Mouse (Mus musculus) MEL-GATA-1-ER (cell line): ENCODE measurements around the gene Coro1b.

Experiments used
- DNase-seq: peaks from one replicate; pipeline ENCODE4 v3.0.0-alpha.2; 2012; ENCODE audit warnings: low read depth; ENCODE audit errors: extremely low read depth

Gene Coro1b

GRCm38 (mm10) chr19:4142416-4143173, 5.8 kb upstream of the Coro1b start:
- no peak for DNase-seq

DNA sequence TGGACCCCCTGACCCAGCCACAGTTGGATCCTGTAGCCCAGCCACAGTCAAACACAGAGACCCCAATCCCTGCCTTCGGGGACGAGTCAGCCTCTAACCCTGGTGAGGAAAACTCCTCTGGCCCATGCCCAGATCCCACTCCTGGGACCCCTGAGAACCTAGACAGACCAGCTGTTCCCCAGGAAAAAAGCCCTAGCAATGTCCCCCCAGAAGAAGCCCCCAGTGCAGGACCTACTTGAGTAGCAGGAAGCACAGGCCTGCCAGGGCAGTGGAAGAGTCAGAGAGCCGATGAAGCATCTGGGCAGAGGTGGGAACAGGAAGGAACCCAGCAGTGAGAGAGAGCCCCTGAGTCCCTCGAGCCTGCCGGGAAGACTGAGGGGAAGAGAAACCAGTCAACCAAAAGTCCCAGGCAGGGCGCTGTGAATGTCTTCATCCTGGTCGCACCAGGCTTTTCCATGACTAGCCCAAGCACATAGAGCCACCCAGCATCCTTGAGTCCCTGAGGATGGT, 4.6 kb upstream of the Coro1b start, which contains the start of gene Cabp4:
TSS of gene Cabp4 (minus strand) at position 275 of the 510 bp plus-strand sequence.
- DNase-seq = no peak

- DNase-seq = no peak
Observed at GRCm38 (mm10) chr19:4144550-4145498, 3.6 kb upstream of the Coro1b start.

- DNase-seq = no peak
Observed at GRCm38 (mm10) chr19:4145936-4146335, 2.5 kb upstream of the Coro1b start.

- DNase-seq = no peak
Observed at GRCm38 (mm10) chr19:4146366-4147021, 1.9 kb upstream of the Coro1b start.

- no peak for DNase-seq
Observed at GRCm38 (mm10) chr19:4147022-4147405, 1.4 kb upstream of the Coro1b start.

DNA sequence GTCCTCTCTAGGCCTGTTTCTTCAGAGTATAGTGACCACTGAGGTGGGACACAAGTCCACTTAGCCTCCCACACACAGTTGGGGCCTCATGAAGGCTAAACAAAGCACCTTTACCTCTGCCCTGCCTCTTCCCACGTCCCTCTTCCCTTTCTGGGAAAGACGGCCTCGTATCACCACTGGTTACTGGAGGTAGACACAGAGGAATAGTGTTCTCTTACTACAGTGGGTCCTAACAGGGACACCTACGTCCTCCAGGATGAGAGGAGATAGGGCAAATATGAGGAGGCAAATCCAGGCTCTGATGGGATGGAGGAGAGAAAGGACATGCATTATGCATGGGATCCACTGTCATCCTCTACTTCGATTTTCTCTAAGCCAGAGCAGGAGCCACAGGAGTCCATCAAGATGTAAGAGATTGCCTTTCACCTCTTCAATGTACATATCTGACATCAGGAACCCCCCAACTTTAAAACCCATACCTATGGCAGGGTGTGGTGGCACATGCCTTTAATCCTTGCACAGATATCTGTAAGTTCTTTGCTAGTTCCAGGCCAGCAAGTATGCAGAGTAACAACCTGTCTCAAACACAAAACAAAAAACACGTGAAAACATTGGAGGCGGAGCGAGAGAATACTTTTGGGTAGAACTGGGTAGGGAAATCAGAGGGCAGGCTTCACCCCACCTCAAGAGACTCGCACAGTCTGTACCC, 483 bp upstream of the Coro1b start:
- no peak for DNase-seq

DNA sequence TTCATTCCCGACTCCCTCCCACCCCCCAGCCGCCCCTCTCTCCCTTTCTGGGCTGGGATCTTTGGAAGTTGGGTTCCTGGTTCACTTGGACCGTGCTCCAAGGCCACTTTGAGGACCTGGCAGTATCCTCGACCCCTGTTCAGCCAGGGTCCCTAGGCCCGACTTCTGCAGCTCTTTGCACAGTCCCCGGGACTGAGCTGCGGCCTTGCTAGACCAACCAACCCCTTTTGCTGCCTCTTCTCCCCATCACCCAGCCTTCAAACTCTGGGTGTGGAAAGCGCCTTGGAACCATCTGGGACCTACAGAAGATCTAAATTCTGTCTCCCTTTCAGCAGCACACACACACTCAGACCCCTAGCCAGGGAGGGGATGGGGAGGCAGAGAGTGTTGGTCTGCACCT, 400 bp downstream of the Coro1b start:
- no peak for DNase-seq

DNA sequence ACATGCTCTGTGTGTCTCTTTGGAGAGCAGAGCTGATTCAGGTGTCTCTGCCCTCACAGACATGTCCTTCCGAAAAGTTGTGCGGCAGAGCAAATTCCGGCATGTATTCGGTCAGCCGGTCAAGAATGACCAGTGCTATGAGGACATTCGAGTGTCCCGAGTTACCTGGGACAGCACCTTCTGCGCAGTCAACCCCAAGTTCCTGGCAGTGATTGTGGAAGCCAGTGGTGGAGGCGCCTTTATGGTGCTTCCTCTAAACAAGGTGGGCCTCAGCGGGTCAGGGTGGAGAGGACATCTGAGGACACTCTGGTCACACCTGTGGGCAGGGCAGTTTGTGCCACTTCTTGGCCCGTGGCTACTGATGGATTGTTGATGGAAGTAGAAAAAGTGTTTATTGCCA, 864 bp downstream of the Coro1b start:
- no peak for DNase-seq

GRCm38 (mm10) chr19:4149764-4150461, 1.5 kb downstream of the Coro1b start:
- no peak for DNase-seq

DNA sequence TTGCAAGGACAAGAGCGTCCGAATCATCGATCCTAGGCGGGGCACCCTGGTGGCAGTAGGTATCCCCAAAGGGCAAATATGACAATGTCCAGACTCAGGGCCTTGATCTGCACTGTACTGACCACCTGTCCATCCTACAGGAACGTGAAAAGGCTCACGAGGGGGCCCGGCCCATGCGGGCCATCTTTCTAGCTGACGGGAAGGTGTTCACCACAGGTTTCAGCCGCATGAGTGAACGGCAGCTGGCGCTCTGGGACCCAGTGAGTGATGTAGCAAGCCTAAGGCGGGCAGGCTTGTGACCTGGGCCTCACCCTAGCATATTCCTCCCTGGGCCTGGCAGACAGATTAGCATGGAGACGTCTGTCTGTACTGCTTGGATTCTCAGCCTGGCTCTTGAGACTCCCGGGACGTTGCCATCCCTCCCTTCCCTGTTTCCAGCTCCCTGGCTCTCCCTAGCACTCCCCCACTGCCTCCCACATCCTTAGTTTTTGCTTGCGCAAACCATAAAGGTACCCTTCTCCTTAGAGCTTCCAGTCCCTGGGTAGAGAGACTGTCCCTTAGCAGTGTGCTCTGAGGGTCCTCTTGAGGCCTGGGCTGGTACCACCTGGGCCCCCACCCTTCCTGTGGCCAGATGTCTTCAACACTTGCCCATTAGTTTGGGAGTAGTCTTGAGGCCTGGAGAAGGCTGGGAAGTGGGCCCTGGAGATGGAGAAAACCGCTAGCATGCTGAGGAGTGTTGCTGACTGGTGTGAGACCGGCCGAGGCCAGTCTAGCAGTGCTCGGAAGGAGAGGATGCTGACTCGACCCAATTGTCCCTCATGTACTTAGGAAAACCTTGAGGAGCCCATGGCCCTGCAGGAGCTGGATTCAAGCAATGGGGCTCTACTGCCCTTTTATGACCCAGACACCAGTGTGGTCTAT, 2.4 kb downstream of the Coro1b start:
- DNase-seq = no peak

DNA sequence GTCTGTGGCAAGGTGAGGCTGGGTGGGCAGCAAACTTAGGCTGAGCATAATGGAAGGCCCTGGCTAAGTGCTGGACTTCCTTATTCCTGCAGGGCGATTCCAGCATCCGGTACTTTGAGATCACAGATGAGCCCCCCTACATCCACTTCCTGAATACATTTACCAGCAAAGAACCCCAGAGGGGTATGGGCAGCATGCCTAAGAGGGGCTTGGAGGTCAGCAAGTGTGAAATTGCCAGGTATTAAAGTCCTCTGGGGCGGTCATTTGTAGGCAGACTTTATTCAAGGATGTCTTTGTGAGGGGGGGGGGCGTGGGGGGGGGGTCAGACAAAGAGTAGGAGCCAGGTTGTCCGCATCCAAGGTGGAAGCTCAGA, 3.1 kb downstream of the Coro1b start:
- DNase-seq = no peak

DNA sequence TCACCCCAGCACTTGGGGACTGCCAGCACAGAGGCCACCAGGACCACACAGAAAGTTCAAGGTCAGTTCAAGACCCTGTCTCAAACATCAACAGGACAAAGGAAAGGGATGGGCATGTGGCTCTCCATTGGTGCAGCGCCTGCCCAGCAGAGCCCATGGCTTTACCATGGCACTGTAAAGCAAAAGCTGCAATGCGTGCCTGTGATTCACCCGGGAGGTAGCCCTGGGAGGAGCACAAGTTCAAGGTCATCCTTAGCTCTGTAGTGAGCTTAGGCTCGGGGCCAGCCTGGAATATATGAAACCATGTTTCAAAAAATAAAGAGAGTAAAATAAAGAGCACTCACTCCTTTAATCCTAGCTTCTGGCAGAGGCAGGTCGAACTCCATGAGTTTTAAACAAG, 3.5 kb downstream of the Coro1b start:
- DNase-seq = no peak

GRCm38 (mm10) chr19:4152445-4153231, 4.2 kb downstream of the Coro1b start:
- no peak for DNase-seq

DNA sequence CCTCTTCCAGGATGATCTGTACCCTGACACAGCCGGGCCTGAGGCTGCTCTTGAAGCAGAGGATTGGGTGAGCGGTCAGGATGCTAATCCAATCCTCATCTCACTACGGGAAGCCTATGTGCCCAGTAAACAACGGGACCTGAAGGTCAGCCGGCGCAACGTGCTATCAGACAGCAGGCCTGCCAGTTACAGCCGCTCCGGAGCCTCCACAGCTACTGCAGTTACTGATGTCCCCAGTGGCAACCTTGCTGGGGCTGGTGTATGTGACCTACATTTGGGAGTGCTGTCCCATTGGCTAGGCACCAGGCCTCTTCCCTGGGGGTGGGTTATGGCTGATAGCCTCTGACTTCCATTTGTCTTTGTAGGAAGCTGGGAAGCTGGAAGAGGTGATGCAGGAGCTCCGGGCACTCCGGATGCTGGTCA, 4.8 kb downstream of the Coro1b start, which contains the start of gene Ptprcap:
TSS of gene Ptprcap (plus strand) at position 373 of the 423 bp plus-strand sequence.
- DNase-seq = no peak

DNA sequence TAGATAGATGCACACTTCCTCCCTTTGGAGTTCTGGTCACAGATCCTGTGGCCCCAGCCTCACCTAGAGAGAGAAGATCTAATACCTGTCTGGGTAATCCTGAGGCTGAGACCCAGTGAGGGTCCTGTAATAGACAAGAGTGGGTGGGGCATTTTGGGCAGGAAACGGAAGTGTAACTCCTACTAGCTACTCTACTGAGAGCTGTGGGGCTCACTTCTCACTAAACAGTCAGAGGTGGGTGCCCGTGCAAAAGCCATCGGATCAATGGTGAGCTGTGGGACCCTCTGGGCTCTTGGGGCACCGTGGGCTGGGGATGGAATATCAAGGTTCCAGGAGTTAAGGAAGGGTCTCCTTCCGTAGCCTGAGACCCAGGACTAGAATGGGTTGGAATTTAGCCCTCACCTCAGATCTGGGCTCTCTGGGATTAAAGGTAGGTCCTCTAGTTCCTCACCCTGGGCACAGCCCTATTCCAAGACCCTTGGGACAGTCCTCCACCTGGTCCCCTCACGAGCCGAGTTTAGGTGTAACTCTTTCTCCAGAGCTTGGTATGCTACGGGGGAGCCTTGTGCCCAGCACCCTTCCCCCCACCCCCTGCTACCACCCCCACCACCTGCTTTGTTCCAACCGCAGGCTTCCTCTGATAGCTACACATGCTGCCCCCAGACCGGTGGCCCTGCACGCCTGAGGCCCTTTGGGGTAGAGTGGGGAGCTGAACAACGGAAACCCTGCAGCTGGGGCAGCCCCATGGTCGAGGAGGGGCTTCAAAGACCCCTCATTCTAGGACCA, 6.2 kb downstream of the Coro1b start:
- no peak for DNase-seq

GRCm38 (mm10) chr19:4155223-4156072, 7.0 kb downstream of the Coro1b start:
- DNase-seq = no peak
